Mouse (Mus musculus): ENCODE results near the gene Myocd.

The Myocd gene

DNA sequence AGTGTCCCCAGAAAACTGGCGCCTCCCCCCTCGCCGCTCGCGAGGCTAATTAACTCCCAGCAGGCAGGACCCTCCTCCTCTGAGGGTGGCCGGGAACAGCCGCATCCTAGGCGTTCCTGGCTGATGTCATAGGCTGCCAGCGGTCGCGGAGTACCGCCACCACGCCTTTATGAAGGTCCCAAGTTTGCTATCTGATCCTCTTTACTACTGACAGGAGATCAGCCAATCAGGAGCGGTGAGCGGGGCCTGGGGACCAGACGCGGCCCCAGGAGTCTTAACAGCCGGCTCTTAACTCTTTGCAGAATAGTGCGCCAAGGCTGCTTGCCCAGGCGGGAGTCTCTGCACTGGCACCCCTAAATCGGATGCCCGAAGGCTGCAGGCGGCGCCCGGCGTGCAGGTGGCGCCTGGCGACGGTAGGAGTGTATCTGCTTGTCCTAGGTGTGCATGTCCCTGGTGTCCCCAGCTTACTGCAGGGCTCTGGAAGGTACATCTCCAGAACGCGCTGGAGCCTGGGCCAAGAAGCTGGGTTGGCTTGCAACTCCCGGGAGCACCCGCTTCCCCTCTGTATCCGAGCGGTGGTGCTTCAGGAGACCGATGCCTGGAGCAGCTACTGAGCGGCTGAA is at the start of gene Myocd:
Gene Myocd, minus strand, starts transcription at position 139 of the 623 bp plus-strand sequence.
- DNase-seq (ENCODE audit: low spot score) = no peak

DNA sequence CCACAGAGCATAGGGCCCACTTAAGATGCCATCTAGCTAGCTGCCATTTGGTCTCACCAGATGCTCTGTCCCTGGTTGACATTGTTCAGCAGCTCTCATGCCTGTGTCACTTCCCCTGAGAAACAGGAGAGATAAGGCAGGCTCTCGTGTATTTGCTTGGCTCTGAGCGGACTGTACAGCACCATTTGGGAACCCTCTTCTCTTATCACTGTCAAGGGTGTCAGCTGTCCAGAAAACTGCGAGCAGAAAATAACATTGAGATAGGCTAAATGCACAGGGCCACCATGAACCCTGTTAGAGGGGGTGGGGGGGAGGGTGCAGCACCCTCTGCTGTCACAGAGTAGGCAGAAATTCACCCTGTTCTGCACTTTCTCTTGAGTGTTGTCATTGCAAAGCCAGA is 34.0 kb upstream of the Myocd start:
- no peak for DNase-seq (ENCODE audit: low spot score)

DNA sequence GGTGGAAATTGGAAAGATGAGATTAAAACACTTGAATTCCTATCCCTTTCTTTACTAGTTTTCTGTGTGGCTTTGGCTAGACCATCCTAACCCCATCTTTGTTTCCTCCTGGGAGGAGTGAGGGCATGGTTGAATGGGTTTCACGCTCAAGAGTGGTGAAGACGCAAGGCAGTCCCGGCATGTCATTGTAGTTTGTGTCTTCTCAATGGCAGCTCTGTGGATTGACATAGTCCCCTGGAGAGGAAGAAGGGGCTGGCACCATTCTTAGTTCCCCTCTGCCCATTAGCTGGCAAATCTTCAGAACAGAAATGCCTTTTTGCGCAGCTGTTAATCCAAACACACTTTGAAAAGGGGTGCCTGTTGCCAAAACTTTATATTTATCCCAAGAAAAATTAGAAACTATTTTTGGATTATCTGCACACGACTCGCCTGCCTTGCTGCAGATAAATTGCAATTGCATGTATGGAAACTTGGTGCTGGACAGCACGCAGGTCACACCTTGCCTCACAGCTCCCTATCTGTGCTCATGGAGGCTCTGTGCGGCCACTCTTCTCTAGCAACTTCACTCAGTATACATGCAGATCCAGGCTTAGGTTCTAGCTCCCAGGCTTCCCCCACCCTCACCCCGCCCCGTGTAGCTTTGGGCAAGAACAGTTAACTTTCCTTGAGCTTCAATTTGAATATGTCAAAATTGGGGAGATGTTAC is 24.5 kb upstream of the Myocd start:
- no peak for DNase-seq (ENCODE audit: low spot score)

DNA sequence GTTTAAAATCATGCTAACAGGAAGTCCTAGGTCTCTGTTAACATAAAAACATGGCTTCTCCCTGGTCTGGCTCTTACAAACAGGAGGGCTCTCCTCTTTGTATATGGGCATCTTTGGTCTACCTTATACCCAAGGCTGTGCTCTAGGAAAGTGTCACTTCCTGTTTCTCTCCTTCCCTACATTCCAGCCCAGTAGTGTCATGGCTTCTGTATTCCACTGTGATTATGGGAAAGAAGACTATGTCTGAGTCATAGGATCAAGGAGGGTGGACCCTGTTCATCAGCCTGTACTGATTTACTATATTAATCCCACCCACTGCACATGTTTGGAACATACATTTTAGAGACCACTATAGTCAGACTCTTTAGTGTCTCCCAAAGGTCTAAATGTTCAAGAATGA is 23.2 kb upstream of the Myocd start:
- no peak for DNase-seq (ENCODE audit: low spot score)

DNA sequence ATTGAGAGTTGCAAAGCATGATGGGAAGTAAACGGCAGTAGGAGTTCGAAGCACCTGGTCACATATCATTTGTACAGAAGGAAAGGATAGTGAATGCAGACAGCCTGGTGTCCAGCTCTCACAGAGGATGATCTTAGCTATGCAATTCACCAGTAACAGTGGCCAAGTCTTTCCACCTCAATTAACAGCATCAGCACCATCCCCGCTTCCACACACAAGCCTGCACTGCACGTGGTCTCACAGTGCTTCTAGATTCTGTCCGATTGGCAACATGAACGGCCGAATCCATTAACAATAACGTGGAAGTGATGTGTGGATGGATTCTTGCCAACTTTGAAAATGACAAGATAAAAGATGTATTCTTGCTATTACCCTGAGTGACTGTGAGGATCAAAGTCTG is 17.9 kb upstream of the Myocd start:
- no peak for DNase-seq (ENCODE audit: low spot score)

DNA sequence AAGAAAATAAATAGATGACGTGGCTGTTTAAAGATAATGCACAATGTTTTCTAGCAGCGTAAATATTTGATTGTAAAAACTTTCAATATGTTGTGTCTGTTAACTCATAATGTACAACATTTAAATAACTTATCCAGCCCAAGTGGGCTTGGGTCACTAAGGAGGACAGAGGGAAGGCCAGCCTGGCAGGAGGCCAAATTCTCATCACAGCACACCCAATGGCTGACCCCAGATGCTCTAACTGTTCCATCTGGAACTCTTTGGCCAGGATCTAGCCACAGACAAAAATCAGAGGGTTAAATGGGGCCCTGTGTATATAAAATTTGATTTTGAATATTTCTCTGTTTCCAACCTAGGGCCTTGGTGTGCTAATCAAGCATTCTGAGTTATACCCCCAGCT is 16.4 kb upstream of the Myocd start:
- DNase-seq (ENCODE audit: low spot score) = no peak

DNA sequence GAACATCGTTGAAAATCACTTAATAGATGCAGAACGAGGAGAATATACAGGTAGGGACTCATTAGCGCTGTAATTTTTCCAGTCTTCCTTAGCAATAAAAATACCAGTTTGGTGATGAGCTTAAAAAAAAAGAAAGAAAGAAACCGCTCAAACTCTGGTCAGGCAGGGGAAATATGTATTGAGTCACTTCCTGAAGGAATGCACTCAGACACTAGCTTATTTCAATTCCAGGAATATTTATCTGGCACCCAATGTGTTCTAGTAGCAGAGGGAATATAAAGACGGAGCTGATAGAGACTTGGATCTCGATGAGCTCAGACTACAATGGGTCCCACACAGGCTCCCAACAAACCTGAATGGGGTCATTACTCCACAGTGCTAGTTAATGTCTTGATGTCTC is 5.7 kb upstream of the Myocd start:
- no peak for DNase-seq (ENCODE audit: low spot score)

DNA sequence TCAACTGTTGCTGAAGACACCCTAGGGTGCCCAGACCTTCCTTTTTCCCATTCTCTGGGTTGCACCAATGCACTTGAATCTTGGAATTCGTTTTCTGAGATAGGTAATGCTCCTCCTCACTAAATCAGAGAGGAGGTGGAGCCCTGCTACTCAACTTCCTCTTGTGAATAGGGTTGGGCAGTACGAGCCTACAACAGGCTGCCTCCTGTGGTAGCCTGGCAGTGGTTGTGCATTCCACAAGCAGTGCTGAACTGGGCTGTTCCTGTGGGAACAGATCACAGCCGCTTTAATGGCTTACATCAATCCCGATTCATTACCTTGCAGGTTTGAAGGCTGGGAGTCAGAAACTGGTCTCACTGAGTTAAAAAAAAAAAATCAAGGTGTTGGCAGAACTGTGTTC is 1.2 kb upstream of the Myocd start:
- no peak for DNase-seq (ENCODE audit: low spot score)

DNA sequence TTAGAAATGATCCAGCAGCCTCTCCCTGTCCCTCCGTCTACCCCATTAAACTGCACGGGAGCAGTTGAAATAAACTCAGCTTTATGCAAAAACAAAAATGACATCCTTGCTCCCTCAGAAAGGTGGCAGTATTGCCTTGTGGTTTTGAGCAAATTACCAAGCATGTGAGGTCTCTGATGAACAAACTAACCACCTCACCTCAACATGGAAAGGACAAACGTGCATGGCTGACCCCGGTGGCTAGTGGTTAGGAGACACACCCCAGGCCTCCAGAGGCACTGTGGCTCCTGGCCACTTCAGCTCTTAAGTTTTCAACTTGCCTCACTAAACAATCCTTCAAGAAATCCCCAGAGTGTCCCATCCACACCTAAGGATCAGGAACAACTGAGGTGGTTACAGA is 1.5 kb downstream of the Myocd start:
- DNase-seq (ENCODE audit: low spot score) = peak; percentile 24

DNA sequence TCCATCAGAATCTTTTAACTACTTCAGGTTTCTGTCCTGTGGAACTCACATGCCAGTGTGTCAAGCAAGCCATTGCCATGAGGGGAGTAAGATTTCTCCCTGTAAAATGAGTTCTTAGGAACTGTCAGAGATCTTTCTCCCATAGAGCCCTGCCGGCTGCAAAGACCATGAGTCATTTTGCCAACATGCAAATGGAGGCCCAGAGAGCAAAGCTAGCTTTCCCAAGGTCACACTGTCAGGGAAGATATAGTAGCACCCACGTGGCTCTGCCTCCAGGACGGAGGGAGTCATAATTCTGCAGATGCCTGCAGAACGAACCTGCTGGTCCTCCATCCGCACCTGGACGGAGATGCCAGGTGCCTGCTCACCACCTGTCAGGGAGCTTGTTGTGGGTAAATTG is 6.3 kb downstream of the Myocd start:
- no peak for DNase-seq (ENCODE audit: low spot score)

DNA sequence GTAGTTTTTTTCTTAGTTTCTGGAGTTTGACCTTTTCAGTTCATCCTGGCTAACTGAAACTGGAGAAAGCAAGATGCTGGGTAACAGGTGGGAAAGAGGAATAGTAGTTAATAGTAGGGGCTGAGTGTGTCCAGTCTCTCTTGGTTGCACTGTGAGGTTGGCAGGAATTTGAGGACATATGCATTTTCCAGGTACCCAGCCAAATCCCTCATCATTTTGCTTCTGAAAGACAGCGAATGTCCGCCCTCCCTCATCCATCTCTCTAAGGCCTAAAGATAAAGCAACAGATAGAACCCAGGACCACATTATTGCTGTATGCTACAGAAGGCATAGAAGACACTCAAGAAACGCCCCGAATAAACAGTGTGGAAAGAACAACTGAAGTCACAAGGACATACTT is 10.8 kb downstream of the Myocd start:
- DNase-seq (ENCODE audit: low spot score) = no peak

DNA sequence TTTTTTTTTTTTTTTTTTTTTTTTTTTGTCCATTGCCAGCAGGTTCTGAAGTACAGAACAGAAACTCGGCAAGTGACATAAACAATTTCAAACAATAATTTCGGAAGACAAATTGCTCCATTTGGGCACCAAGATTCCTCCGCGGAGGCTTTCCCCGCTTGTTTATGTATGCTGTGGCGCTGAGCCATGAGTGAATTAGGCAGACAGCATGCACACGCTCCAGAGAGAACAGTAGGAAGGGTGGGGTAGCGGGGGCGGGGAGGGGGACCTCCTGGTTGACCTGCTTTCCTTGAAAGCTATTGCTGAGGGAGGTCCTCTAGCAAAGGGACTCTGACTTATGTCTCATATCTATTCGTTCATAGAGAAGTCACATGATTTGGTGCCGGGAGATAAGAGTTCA is 13.6 kb downstream of the Myocd start:
- DNase-seq (ENCODE audit: low spot score) = no peak

DNA sequence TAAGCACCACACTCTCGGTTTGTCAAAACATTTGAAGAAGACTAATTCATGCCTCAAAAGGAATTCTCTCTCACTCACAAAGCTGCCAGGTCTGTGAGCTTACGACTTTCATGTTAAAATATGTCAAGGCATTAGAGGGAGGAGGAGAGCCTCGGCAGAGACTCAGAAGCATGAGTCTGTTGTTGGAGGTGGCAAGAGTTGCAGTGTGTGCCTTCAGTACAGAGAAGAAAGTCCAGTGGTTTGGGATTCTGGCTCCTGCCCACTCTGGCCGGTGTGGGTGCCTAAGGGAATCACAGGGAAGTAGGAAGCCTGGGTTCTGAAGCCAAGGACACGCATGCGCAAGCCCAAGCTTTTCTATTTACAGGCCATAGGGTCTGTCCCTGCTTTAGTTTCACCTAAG is 14.2 kb downstream of the Myocd start:
- no peak for DNase-seq (ENCODE audit: low spot score)

DNA sequence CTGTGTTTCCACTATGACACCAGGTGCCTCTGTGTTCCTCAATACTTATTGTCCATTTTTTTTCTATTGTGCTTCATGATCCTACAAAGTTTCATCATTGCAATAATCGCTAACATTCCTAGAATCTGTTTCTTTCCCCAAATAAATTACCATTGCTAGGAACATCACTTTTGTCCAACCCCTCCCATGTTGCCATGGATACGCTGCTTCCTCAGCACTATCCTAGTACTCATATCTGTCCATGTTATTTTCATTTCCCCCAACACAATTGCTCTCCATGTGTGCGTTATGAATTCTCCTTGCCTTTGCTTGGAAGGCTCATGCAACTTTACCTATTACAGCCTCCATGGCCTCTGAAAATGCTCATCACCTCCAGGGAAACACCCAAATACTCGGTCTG is 19.4 kb downstream of the Myocd start:
- DNase-seq (ENCODE audit: low spot score) = no peak

DNA sequence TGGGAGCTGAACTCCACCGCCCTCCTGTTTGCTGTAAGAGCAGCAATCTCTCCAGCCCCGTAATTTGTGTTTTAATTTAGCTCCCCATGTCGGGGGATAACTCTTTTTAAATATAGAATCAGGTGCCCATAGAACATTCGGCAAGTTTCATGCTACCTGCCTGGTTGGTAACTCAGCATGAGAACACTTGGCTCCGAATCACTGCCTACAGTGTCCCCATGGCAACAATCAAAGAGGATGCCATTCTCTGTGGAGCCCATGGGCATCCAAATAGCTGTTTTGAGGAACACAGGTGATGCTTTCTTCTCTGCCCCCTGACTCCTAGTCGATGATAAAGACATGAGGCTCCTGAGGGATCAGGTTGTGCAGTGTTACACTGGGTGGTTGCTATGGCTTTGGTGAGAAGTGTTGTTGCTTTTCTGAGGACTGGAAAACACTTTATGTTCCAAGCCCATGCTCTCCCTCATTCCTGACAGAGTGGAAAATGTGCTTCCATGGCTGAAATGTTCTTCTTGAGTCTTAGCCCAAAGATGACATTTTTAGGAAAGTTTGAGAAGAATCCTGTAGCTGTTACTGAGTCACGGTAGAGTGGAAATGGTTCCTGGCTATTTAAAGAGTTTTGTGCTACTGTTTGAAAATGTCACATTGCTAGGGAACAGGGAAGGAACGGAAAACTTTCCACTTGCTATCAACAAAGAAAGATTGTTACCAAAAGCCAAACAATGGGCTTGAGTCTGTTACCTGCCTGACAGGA is 23.3 kb downstream of the Myocd start:
- no peak for DNase-seq (ENCODE audit: low spot score)

DNA sequence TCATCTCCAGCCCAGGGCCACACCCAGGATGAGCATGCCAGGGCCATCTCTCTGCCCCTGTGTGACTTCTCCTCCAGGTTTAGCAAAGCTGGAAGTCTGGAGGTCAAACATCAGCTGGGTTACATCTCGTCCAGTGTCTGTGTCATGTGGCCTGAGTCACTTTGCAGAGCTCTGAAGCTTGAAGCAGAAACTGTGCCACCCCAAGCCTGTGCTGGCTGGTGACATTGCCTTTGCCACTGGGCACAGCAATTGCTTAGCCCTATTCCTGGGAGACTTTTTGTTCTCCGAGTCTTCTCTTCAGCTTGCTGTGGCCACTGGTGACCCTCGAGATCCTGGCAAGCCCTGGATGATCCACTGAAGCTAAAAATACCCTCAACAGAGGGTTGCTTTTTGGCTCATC is 26.2 kb downstream of the Myocd start:
- DNase-seq (ENCODE audit: low spot score) = no peak

DNA sequence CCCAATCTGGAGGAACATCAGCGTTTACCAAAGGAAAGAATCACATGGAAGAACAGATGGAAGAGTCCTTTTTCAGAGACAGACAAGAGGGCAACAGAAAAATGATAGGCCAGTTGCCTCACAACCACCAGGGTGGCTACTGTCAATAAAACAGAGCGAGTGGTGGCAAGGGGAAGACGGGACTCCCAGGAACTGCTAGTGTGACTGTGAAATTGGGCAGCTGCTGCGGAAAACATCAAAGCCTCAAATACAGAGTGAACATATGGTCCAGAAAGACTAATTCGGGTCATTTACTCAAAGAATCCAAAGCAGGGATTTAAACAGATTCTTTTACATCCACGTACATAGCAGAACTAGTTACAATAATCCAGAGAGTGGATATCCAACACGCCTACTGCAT is 29.3 kb downstream of the Myocd start:
- DNase-seq (ENCODE audit: low spot score) = no peak

DNA sequence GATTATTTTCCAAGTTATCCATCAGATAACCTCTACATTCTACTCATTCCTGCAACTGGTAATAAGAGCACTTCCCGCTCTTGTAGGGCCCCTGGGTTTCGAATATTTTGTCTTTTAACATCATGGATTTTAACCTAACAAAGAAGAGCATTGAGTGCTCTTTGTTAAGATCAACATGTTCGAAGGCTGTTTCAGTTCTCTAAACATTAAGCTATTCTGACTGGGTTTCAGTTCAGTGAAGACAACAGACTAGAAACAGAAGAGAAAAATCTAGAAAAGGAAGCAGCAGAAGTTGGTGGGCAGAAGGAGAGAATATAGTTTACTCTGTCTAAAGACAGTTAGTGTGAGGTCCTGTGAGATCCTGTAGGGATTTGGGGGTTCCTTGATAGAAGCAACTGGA is 31.9 kb downstream of the Myocd start:
- no peak for DNase-seq (ENCODE audit: low spot score)

DNA sequence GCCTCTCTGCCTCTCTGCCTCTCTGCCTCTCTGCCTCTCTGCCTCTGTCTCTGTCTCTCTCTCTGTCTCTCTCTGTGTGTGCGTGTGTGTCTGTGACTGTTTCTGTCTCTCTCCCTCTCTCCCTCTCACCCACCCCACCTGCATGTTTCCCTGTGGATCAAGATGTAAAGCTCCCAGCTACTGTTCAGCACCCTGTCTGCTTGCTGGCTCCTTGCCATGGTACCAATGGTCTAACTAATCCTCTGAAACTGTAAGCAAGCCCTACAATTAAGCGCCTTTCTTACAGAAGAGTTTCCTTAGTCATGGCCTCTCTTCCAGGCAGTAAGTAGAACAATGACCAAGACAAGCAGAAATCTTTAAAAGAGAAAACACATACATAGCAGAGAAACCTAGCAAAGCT is 32.9 kb downstream of the Myocd start:
- no peak for DNase-seq (ENCODE audit: low spot score)

DNA sequence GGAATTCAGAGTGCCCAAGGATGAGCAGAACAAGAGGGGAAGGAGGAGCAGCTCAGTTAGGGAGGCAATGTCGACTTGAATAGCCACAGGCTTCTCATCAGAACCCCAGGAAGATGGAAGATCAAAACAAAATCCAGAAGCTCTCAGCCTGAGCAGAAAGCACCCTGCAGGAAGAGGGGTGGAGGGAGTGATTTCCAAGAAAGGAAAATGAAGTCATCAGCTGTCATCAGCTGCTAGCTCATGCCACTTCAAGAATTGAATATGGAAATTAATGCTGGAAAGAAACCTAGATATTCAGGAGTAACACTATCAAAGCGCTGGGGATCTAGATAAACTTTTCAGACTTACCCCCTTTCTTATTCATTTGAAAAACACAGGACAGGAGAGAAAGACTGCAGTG is 34.4 kb downstream of the Myocd start:
- no peak for DNase-seq (ENCODE audit: low spot score)

DNA sequence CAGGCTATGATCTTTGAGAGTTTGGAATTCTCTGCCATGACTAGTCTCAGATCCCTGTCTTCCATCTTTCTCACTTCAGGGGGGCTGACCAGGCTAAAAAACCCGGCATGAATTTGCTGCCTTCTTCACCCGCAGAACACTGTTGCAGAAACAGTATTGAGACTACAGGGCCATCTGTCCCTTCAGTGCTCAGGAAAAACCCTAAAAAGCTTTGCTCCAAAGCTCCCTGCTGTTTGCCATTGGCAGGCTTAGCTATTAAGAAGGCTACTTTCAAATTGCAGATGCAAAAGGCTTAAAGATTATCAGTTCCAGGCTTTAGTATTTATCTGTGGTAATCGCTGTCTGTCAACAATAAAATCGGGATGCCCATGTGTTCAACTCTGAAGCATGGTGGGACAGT is 38.0 kb downstream of the Myocd start:
- no peak for DNase-seq (ENCODE audit: low spot score)

DNA sequence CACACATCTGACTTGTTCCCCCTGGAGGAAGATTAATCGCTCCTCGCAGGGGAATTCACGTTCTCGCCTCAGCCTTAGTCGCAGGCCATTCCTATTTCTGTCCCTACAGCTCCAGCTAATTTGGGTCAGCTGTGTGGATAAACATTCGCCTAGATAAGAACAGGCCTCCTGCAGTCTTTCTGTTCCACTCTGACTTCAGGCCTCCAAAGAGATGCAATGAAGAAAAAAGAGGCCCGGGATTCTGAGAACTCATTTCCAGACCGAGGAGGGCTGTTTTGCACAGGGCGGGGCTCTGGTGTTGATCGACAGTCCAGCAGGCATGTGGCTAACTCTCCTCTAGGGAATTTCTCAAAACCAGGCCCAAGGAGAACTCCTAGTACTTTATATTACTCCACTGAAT is 43.0 kb downstream of the Myocd start:
- no peak for DNase-seq (ENCODE audit: low spot score)

DNA sequence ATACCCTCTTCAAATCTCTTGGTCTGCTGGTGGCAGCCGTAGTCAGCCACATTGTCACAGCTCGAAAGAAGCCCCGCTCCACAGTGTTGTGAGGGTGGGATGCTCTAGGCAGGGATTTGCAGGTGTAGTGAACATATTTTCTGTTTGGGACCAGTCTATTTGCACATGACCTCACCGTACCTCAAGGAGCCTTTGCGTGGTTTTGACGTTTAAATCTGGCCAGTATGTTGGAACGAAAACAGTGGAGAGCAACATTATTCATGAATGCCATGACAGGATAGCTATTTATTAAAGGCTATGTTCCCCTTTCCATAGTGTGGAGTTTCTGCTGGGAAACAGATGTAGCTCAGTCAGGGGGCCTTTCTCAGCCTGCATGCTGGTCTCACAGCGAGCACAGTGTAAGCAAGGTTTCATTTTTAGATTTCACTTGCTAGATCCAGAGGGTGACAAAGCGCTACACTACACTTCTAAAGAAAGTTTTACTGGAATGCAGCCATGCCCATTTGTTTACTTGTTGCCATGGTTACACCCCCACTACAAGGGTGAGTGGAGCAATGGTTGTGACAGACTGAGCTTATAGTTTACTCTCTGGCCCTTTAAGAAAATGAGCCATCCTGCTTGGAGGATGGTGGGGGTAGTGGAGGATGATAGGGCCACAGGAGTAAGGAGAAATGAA is 54.7 kb downstream of the Myocd start:
- DNase-seq (ENCODE audit: low spot score) = no peak

Measured in layer of hippocampus, adult 9-10 months (tissue).